Mouse (Mus musculus): ENCODE data around the gene 4930579G24Rik.

DNA sequence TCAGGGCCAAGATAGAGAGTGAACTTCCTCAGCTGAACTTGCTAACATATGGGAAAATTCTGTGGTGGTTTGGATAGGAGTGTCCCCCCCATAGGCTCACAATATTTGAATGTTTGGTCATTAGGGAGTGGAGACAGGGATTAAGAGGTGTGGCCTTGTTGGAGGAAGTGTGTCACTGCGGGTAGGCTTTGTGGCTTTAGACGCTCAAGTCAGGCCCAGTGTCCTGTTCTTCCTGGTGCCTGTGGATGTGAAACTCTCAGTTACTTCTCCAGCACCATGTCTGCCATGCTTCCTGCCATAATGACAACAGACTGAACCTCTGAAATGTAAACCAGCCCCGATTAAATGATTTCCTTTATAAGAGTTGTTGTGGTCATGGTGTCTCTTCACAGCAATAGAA lies 47.5 kb downstream of the 4930579G24Rik start:
- TF ChIP-seq CTCF (IDR thresholded peaks at IDR 0.05; ENCODE audit: extremely low read depth, insufficient read depth, low read length) = no peak
- TF ChIP-seq POLR2A (IDR thresholded peaks at IDR 0.05; ENCODE audit: extremely low read depth, insufficient read depth, low read length) = no peak
